Mouse (Mus musculus) forebrain, embryonic 13.5 days (tissue): ENCODE data around the gene Psg16. TPM values are rescaled to one million over a fixed set of nuclear protein-coding genes. Genes with fewer than 3 reads are reported as not detected.

Source experiments
- ATAC-seq: fragments of 200-750 bp; cut with Nextera tagmentation; 2 replicates; pipeline ENCODE4 v1.8.0; 2017
- H3K27ac ChIP-seq: fragments of 300-500 bp; sonication (generic); 2 replicates; pipeline ENCODE4 v1.5.1; 2015; ENCODE audit warnings: inconsistent platforms, mild to moderate bottlenecking, moderate library complexity
- H3K27me3 ChIP-seq: fragments of 300-500 bp; sonication (generic); 2 replicates; pipeline ENCODE4 v1.6.1; 2015; ENCODE audit warnings: mild to moderate bottlenecking, inconsistent platforms
- H3K36me3 ChIP-seq: fragments of 300-500 bp; sonication (generic); 2 replicates; pipeline ENCODE4 v1.6.1; 2015; ENCODE audit warnings: mild to moderate bottlenecking, inconsistent platforms; ENCODE audit not compliant: poor library complexity, severe bottlenecking
- H3K4me1 ChIP-seq: fragments of 300-500 bp; sonication (generic); 2 replicates; pipeline ENCODE4 v1.6.1; 2015; ENCODE audit warnings: inconsistent platforms
- H3K4me2 ChIP-seq: fragments of 300-500 bp; sonication (generic); 2 replicates; pipeline ENCODE4 v1.6.1; 2015; ENCODE audit warnings: inconsistent platforms, mild to moderate bottlenecking, moderate library complexity
- H3K4me3 ChIP-seq: fragments of 300-500 bp; sonication (generic); 2 replicates; pipeline ENCODE4 v1.5.1; 2015; ENCODE audit warnings: mild to moderate bottlenecking, inconsistent platforms
- H3K9ac ChIP-seq: fragments of 300-500 bp; sonication (generic); 2 replicates; pipeline ENCODE4 v1.6.1; 2015; ENCODE audit warnings: mild to moderate bottlenecking, inconsistent platforms
- H3K9me3 ChIP-seq: fragments of 300-500 bp; sonication (generic); replicated peaks from 2 replicates; pipeline ENCODE4 v1.6.1; 2016; ENCODE audit warnings: inconsistent platforms
- WGBS: fragments of 180-500 bp; shearing (Covaris S2); methylation state at CpG from one replicate; pipeline ENCODE4 v1.1.7; 2015; 5-methylcytosine and 5-hydroxymethylcytosine counted together
- polyA plus RNA-seq: library from polyadenylated mRNA; unstranded; fragments of >200 nt; fragmentation: Nextera tagmentation; extraction: Ambion mirVana; gene quantifications from 2 replicates; pipeline ENCODE4 v1.2.1, GENCODE M21; 2015

Gene Psg16
- polyA plus RNA-seq, 1 experiment from 2014 or later = 0.53 TPM

- no peak for ATAC-seq
- 88% methylated on average over 7 of the region's 7 CpGs for WGBS
These were observed 85.2 kb downstream of the Psg16 start for GRCm38 (mm10) chr7:17159011-17159410.

GRCm38 (mm10) chr7:17171827-17172226 is 98.0 kb downstream of the Psg16 start:
- no peak overlapping the region for H3K4me2 ChIP-seq
- peaks cover 27% of the 10 kb centered on the region for H3K9me3 ChIP-seq
- H3K9ac ChIP-seq = no peak overlapping the region
- no peaks in the 10 kb centered on the region for H3K27me3 ChIP-seq
- H3K4me3 ChIP-seq = no peak overlapping the region
- H3K36me3 ChIP-seq = no peaks in the 10 kb centered on the region
- ATAC-seq = no peak
- H3K4me1 ChIP-seq = no peaks in the 10 kb centered on the region
- WGBS = 91% methylated on average over 4 of the region's 4 CpGs
- no peak overlapping the region for H3K27ac ChIP-seq

More at GRCm38 (mm10) chr7:17159011-17159410, 85.2 kb downstream of the Psg16 start:
- Histone ChIP-seq H3K4me1 (no peaks in the 10 kb centered on the region), H3K27ac (no peak overlapping the region), H3K9ac (no peak overlapping the region), H3K4me3 (no peak overlapping the region), H3K27me3 (no peaks in the 10 kb centered on the region), H3K4me2 (no peak overlapping the region), H3K9me3 (peaks cover 41% of the 10 kb centered on the region), H3K36me3 (no peaks in the 10 kb centered on the region)

Other genes starting within 250 kb of the Psg16 start
- gene Prkd2, start 231.1 kb upstream of the Psg16 start, polyA plus RNA-seq = 7.7 and 8.3 TPM in 2 replicates
- gene Dact3, start 198.7 kb upstream of the Psg16 start, polyA plus RNA-seq = 2.0 and 2.3 TPM in 2 replicates
- gene Gng8, start 182.3 kb upstream of the Psg16 start, polyA plus RNA-seq = 9.2 and 18.2 TPM in 2 replicates
- gene Ptgir, start 167.6 kb upstream of the Psg16 start, polyA plus RNA-seq = 0.14 and 0.37 TPM in 2 replicates
- gene Calm3, start 149.9 kb upstream of the Psg16 start, polyA plus RNA-seq = 271 and 296 TPM in 2 replicates
- 59.5 and 78.0 TPM in 2 replicates for gene Pnmal2, start 129.4 kb upstream of the Psg16 start, polyA plus RNA-seq
- 37.0 and 40.8 TPM in 2 replicates for gene Pnmal1, start 114.4 kb upstream of the Psg16 start, polyA plus RNA-seq
- 2.5 and 3.0 TPM in 2 replicates for gene Gm42372, start 91.0 kb upstream of the Psg16 start, polyA plus RNA-seq
- gene Ccdc8, start 81.3 kb upstream of the Psg16 start, polyA plus RNA-seq = 6.0 and 8.6 TPM in 2 replicates
- 103 and 113 TPM in 2 replicates for gene Ppp5c, start 46.1 kb upstream of the Psg16 start, polyA plus RNA-seq
- gene Hif3a, start 11.6 kb upstream of the Psg16 start, polyA plus RNA-seq = 4.7 and 5.8 TPM in 2 replicates
- not detected in 2 replicates for gene Ceacam3, start 76.2 kb downstream of the Psg16 start, polyA plus RNA-seq
- gene Psg29, start 129.4 kb downstream of the Psg16 start, polyA plus RNA-seq = not detected in 2 replicates